Mouse (Mus musculus) cortical plate, adult 2 months (tissue): ENCODE data around the gene Apol7a.

Source experiments
- CTCF ChIP-seq: fragments of 200-500 bp; IDR thresholded peaks from 2 replicates; pipeline ENCODE4 v1.5.1; 2011; ENCODE audit warnings: mild to moderate bottlenecking, control low read depth, low read length; ENCODE audit not compliant: insufficient read depth; ENCODE audit errors: extremely low read depth
- POLR2A ChIP-seq: fragments of 200-500 bp; IDR thresholded peaks from 2 replicates; pipeline ENCODE4 v1.6.1; 2011; ENCODE audit warnings: mild to moderate bottlenecking, low read length, control low read depth; ENCODE audit not compliant: insufficient read depth; ENCODE audit errors: extremely low read depth

DNA sequence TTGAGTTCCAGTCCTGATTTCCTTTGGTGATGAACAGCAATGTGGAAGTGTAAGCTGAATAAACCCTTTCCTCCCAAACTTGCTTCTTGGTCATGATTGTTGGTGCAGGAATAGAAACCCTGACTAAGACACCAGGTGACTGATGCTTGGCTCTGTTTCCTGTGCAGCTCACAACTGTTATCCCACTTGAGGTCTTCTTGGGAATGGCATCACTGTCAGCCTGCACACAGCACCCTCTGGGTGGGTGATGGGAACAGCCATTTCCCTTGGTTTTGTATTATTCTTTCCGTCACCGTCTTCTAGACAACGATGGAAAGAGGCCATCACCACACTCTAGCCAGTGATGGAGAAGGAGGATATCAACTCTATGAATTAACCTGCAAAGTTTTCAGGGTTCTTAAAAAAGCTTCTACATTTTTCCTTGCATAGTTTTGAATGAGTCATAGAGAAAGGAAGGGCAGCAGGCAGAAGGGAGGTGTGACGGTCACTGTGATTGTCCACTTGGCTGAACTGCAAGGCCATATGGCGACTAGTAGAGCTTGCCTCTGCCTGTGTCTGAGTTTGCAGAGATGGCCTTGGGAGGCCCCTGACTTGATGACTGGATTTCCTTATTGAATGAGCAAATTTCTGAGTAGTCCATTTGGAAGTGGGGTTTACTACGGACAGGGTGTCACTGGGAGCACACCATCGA is 14.4 kb downstream of the Apol7a start:
- TF ChIP-seq CTCF, result no peak
- no peak for TF ChIP-seq POLR2A
